Mouse (Mus musculus) liver, postnatal 0 days (tissue): ENCODE measurements at regions not wholly inside any gene's neighbourhood (a gene's known extent, or its start where the extent isn't known, plus 50 kb on each side); places are given as distances from the start of the nearest gene placed in this dataset.

Experiments used
- ATAC-seq: fragments of 200-750 bp; cut with Nextera tagmentation; 2 replicates; pipeline ENCODE4 v1.8.0; 2017; ENCODE audit warnings: mild to moderate bottlenecking, moderate library complexity
- DNase-seq: peaks from one replicate; pipeline ENCODE4 v3.0.0-alpha.2; 2016
- H3K27ac ChIP-seq: fragments of 300-500 bp; sonication (generic); 2 replicates; pipeline ENCODE4 v1.5.1; 2014; ENCODE audit warnings: antibody characterized with exemption, moderate library complexity, mild to moderate bottlenecking, low read depth
- H3K27me3 ChIP-seq: fragments of 300-500 bp; sonication (generic); 2 replicates; pipeline ENCODE4 v1.6.1; 2014; ENCODE audit warnings: low read length, control low read depth, mixed read lengths; ENCODE audit not compliant: insufficient read depth
- H3K36me3 ChIP-seq: fragments of 300-500 bp; sonication (generic); replicated peaks from 2 replicates; pipeline ENCODE4 v1.6.1; 2014; ENCODE audit warnings: mild to moderate bottlenecking, control low read depth, low read length, moderate library complexity, mixed read lengths; ENCODE audit not compliant: insufficient read depth
- H3K4me1 ChIP-seq: fragments of 300-500 bp; sonication (generic); 2 replicates; pipeline ENCODE4 v1.6.1; 2014; ENCODE audit warnings: antibody characterized with exemption, mild to moderate bottlenecking, control low read depth; ENCODE audit not compliant: insufficient read depth
- H3K4me2 ChIP-seq: fragments of 300-500 bp; sonication (generic); 2 replicates; pipeline ENCODE4 v1.6.1; 2014; ENCODE audit warnings: low read depth, mild to moderate bottlenecking, low read length, moderate library complexity, mixed read lengths
- H3K4me3 ChIP-seq: fragments of 300-500 bp; sonication (generic); 2 replicates; pipeline ENCODE4 v1.5.1; 2014; ENCODE audit warnings: low read depth, low read length
- H3K9ac ChIP-seq: fragments of 300-500 bp; sonication (generic); replicated peaks from 2 replicates; pipeline ENCODE4 v1.6.1; 2014; ENCODE audit warnings: mild to moderate bottlenecking, moderate library complexity
- H3K9me3 ChIP-seq: fragments of 300-500 bp; sonication (generic); 2 replicates; pipeline ENCODE4 v1.6.1; 2016; ENCODE audit warnings: mild to moderate bottlenecking, control low read depth, low read length, mixed read lengths
- CTCF ChIP-seq: sonication (generic); IDR thresholded peaks from 2 replicates; pipeline ENCODE4 v1.5.1; 2016; ENCODE audit warnings: antibody characterized with exemption, low read depth
- EP300 ChIP-seq: IDR thresholded peaks from 2 replicates; pipeline ENCODE4 v1.6.1; 2016; ENCODE audit warnings: antibody characterized with exemption, low read depth, mild to moderate bottlenecking
- WGBS: fragments of 180-500 bp; shearing (Covaris S2); extraction: QIAGEN DNeasy Blood & Tissue Kit; methylation state at CpG from one replicate; pipeline ENCODE4 v1.1.7; 2014; ENCODE audit not compliant: insufficient replicate concordance; 5-methylcytosine and 5-hydroxymethylcytosine counted together

GRCm38 (mm10) chr10:109237026-109237425 lies 226.2 kb upstream of the Syt1 start:
- Histone ChIP-seq H3K4me3 (no peak overlapping the region), H3K27ac (no peak overlapping the region), H3K9me3 (no peaks in the 10 kb centered on the region), H3K27me3 (no peaks in the 10 kb centered on the region), H3K36me3 (no peaks in the 10 kb centered on the region), H3K4me1 (no peaks in the 10 kb centered on the region), H3K4me2 (no peak overlapping the region), H3K9ac (no peak overlapping the region)
- 69% methylated on average over 7 of the region's 7 CpGs for WGBS
- DNase-seq (no peak), ATAC-seq (no peak)
- no peak for TF ChIP-seq EP300
- TF ChIP-seq CTCF: no peak

GRCm38 (mm10) chr10:109226989-109227388 lies 216.2 kb upstream of the Syt1 start:
- no peak overlapping the region for H3K27ac ChIP-seq
- H3K27me3 ChIP-seq: no peaks in the 10 kb centered on the region
- 75% methylated on average over 3 of the region's 3 CpGs for WGBS
- H3K4me2 ChIP-seq: no peak overlapping the region
- no peak overlapping the region for H3K9ac ChIP-seq
- no peak overlapping the region for H3K4me3 ChIP-seq
- H3K36me3 ChIP-seq: no peaks in the 10 kb centered on the region
- no peaks in the 10 kb centered on the region for H3K9me3 ChIP-seq
- TF ChIP-seq CTCF (no peak), EP300 (no peak)
- no peaks in the 10 kb centered on the region for H3K4me1 ChIP-seq
- ATAC-seq: no peak
- DNase-seq: no peak

GRCm38 (mm10) chr10:109188761-109189503 lies 178.2 kb upstream of the Syt1 start:
- DNase-seq: no peak
- H3K27ac ChIP-seq: no peak overlapping the region
- no peaks in the 10 kb centered on the region for H3K27me3 ChIP-seq
- ATAC-seq: no peak
- H3K9ac ChIP-seq: no peak overlapping the region
- no peaks in the 10 kb centered on the region for H3K36me3 ChIP-seq
- no peaks in the 10 kb centered on the region for H3K9me3 ChIP-seq
- H3K4me3 ChIP-seq: no peak overlapping the region
- 69% methylated on average over 8 of the region's 8 CpGs for WGBS
- no peak overlapping the region for H3K4me2 ChIP-seq
- H3K4me1 ChIP-seq: no peaks in the 10 kb centered on the region
- no peak for TF ChIP-seq CTCF
- no peak for TF ChIP-seq EP300

- 70% methylated on average over 4 of the region's 4 CpGs for WGBS
- Histone ChIP-seq H3K27ac (no peak overlapping the region), H3K4me1 (no peaks in the 10 kb centered on the region), H3K9me3 (no peaks in the 10 kb centered on the region), H3K36me3 (no peaks in the 10 kb centered on the region), H3K27me3 (no peaks in the 10 kb centered on the region), H3K9ac (no peak overlapping the region), H3K4me2 (no peak overlapping the region), H3K4me3 (no peak overlapping the region)
- ATAC-seq: no peak
- TF ChIP-seq CTCF (no peak), EP300 (no peak)
- no peak for DNase-seq
These were observed 177.5 kb upstream of the Syt1 start for GRCm38 (mm10) chr10:109188252-109188651.

- H3K9ac ChIP-seq: no peak overlapping the region
- no peak overlapping the region for H3K4me2 ChIP-seq
- H3K27me3 ChIP-seq: no peaks in the 10 kb centered on the region
- no peak overlapping the region for H3K4me3 ChIP-seq
- H3K4me1 ChIP-seq: no peaks in the 10 kb centered on the region
- ATAC-seq (no peak), DNase-seq (no peak)
- 41% methylated on average over 2 of the region's 2 CpGs for whole genome bisulfite sequencing
- H3K36me3 ChIP-seq: no peaks in the 10 kb centered on the region
- TF ChIP-seq CTCF: no peak
- no peak for TF ChIP-seq EP300
- H3K27ac ChIP-seq: no peak overlapping the region
- H3K9me3 ChIP-seq: no peaks in the 10 kb centered on the region
These were observed 174.5 kb upstream of the Syt1 start for GRCm38 (mm10) chr10:109185243-109185642.

GRCm38 (mm10) chr10:109180527-109180926 lies 169.7 kb upstream of the Syt1 start:
- H3K4me3 ChIP-seq: no peak overlapping the region
- no peaks in the 10 kb centered on the region for H3K27me3 ChIP-seq
- no peak for DNase-seq
- H3K36me3 ChIP-seq: no peaks in the 10 kb centered on the region
- H3K27ac ChIP-seq: no peak overlapping the region
- no peak overlapping the region for H3K4me2 ChIP-seq
- TF ChIP-seq EP300: no peak
- TF ChIP-seq CTCF: no peak
- H3K9me3 ChIP-seq: no peaks in the 10 kb centered on the region
- no peak overlapping the region for H3K9ac ChIP-seq
- no peak for ATAC-seq
- 72% methylated on average over 4 of the region's 4 CpGs for WGBS
- H3K4me1 ChIP-seq: no peaks in the 10 kb centered on the region
